Mouse (Mus musculus) liver, adult 2 months (tissue): ENCODE results near the gene Rab5c.

Experiments used
- CTCF ChIP-seq: fragments of 200-500 bp; IDR thresholded peaks from 2 replicates; pipeline ENCODE4 v1.5.1; 2011; ENCODE audit warnings: low read depth, low read length, control low read depth
- POLR2A ChIP-seq: fragments of 200-500 bp; IDR thresholded peaks from 2 replicates; pipeline ENCODE4 v1.6.1; 2011; ENCODE audit warnings: low read length, control low read depth; ENCODE audit not compliant: insufficient read depth; ENCODE audit errors: extremely low read depth

GRCm38 (mm10) chr11:100757566-100757965 is 19.6 kb upstream of the Rab5c start:
- TF ChIP-seq CTCF (no peak), POLR2A (no peak)
